ENCODE assay signal across 19 mouse cellular contexts in the genomic region with DNA sequence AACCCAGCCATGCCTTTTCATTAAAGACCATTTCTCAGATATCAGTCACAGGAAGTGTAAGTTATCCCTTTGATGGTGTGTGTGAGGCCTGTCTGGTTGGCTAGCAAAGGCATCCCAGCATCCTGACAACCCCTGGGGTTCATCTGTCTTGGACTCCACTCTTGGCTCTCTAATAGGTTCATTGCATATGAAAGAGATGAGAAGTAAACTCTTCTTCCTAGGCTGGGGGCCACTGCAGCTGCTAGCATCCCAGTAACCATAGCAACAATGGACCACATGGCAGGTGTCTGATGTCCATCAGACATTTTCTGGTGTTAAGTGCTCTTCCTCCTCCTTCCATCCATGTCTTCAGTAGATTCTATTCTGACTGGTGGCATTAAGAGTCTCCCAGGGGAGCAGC. TPM values are rescaled to one million over a fixed set of nuclear protein-coding genes. Genes with fewer than 3 reads are reported as not detected.
A peak's percentile ranks its signal among the peaks of the same experiment; 100 is the strongest.
DNase-seq lines count a peak whose midpoint lies in the region; ATAC-seq lines count a peak whose summit lies in the region.
"Had no signal": no experiment of that assay in that cellular context is flagged by ENCODE, and none has a peak within 500 bp of the region (broad histone marks: within the 10 kb centered on the region; RNA-seq: fewer than 3 reads in every experiment).

No protein-coding gene starts in this region.

- ATAC-seq in forebrain, embryonic 16.5 days = peak; percentile 26; the same call in 1 of the 2 replicates
- no peak for ATAC-seq in forebrain, embryonic 15.5 days (replicated peaks)
- 0 out of 2 replicates have a peak, but pooled peaks have one; percentile 18 for ATAC-seq in hindbrain, embryonic 12.5 days (ENCODE audit: low FRiP score)
- peak; percentile 53 for ATAC-seq in midbrain, embryonic 15.5 days (replicated peaks)
- ATAC-seq: intestine, embryonic 16.5 days had no signal

- peak; percentile 26 for DNase-seq in Muller cell, postnatal 12 days (ENCODE audit: inconsistent ontology term)
- no peak for DNase-seq in cerebellum, adult 11 months
- no peak for DNase-seq in kidney, adult 18-20 months
- no peak for DNase-seq in thymus, postnatal 4 days
- DNase-seq: adrenal gland, postnatal 14 days; cerebellum, adult 11-12 months; gastrocnemius, postnatal 25 days; heart, adult 2 months; right cerebral cortex, postnatal 14 days had no signal

- no peak overlapping the region for H3K4me2 ChIP-seq in forebrain, embryonic 16.5 days (ENCODE audit: low read length)
- no peak overlapping the region for H3K4me2 ChIP-seq in forebrain, embryonic 15.5 days (replicated peaks)
- no peak overlapping the region for H3K4me2 ChIP-seq in hindbrain, embryonic 12.5 days (replicated peaks)
- no peak overlapping the region for H3K4me2 ChIP-seq in midbrain, embryonic 15.5 days
- H3K4me2 ChIP-seq: embryonic facial prominence, embryonic 13.5 days; lung, embryonic 15.5 days had no signal

- H3K4me1 ChIP-seq in forebrain, embryonic 16.5 days (replicated peaks; ENCODE audit: control insufficient read depth, insufficient read depth, low read length) = peaks cover 35% of the 10 kb centered on the region
- peaks cover 41% of the 10 kb centered on the region for H3K4me1 ChIP-seq in forebrain, embryonic 15.5 days
- H3K4me1 ChIP-seq in hindbrain, embryonic 12.5 days = peaks cover 52% of the 10 kb centered on the region
- H3K4me1 ChIP-seq in midbrain, embryonic 15.5 days = peaks cover 53% of the 10 kb centered on the region

- H3K4me3 ChIP-seq in forebrain, embryonic 16.5 days (replicated peaks; ENCODE audit: low read length) = no peak overlapping the region
- no peak overlapping the region for H3K4me3 ChIP-seq in forebrain, embryonic 15.5 days
- H3K4me3 ChIP-seq in hindbrain, embryonic 12.5 days = no peak overlapping the region
- no peak overlapping the region for H3K4me3 ChIP-seq in midbrain, embryonic 15.5 days
- H3K4me3 ChIP-seq: embryonic facial prominence, embryonic 13.5 days; heart, adult 2 months; lung, embryonic 15.5 days had no signal

- H3K36me3 ChIP-seq in forebrain, embryonic 16.5 days (ENCODE audit: control insufficient read depth, insufficient read depth) = no peaks in the 10 kb centered on the region
- no peaks in the 10 kb centered on the region for H3K36me3 ChIP-seq in forebrain, embryonic 15.5 days
- H3K36me3 ChIP-seq in hindbrain, embryonic 12.5 days = no peaks in the 10 kb centered on the region
- no peaks in the 10 kb centered on the region for H3K36me3 ChIP-seq in midbrain, embryonic 15.5 days (replicated peaks)
- H3K36me3 ChIP-seq: embryonic facial prominence, embryonic 13.5 days; lung, embryonic 15.5 days had no signal

- peaks cover 8% of the 10 kb centered on the region for H3K27me3 ChIP-seq in forebrain, embryonic 16.5 days (replicated peaks; ENCODE audit: control insufficient read depth, insufficient read depth, low read length)
- H3K27me3 ChIP-seq in forebrain, embryonic 15.5 days = peaks cover 10% of the 10 kb centered on the region; the same call in 1 of the 2 replicates
- peaks cover 14% of the 10 kb centered on the region for H3K27me3 ChIP-seq in hindbrain, embryonic 12.5 days
- no peaks in the 10 kb centered on the region for H3K27me3 ChIP-seq in midbrain, embryonic 15.5 days (replicated peaks)

- no peaks in the 10 kb centered on the region; the same call in 1 of the 2 replicates for H3K9me3 ChIP-seq in forebrain, embryonic 16.5 days (ENCODE audit: control insufficient read depth, low read length)
- no peaks in the 10 kb centered on the region for H3K9me3 ChIP-seq in forebrain, embryonic 15.5 days
- no peaks in the 10 kb centered on the region; the same call in 1 of the 2 replicates for H3K9me3 ChIP-seq in hindbrain, embryonic 12.5 days (replicated peaks)
- no peaks in the 10 kb centered on the region for H3K9me3 ChIP-seq in midbrain, embryonic 15.5 days
- H3K9me3 ChIP-seq: lung, embryonic 15.5 days had no signal

- H3K9ac ChIP-seq in forebrain, embryonic 16.5 days (replicated peaks; ENCODE audit: low read depth, low read length) = no peak overlapping the region
- no peak overlapping the region for H3K9ac ChIP-seq in forebrain, embryonic 15.5 days (replicated peaks)
- H3K9ac ChIP-seq in hindbrain, embryonic 12.5 days = no peak overlapping the region
- H3K9ac ChIP-seq in midbrain, embryonic 15.5 days = no peak overlapping the region
- H3K9ac ChIP-seq: embryonic facial prominence, embryonic 13.5 days; liver, embryonic 14.5 days; lung, embryonic 15.5 days had no signal

- no peak overlapping the region for H3K27ac ChIP-seq in forebrain, embryonic 16.5 days (ENCODE audit: low read length)
- no peak overlapping the region for H3K27ac ChIP-seq in forebrain, embryonic 15.5 days (replicated peaks)
- H3K27ac ChIP-seq in hindbrain, embryonic 12.5 days = no peak overlapping the region
- peak overlapping the region; percentile 69 for H3K27ac ChIP-seq in midbrain, embryonic 15.5 days
- H3K27ac ChIP-seq: embryonic facial prominence, embryonic 13.5 days; heart, adult 2 months; kidney, postnatal 0 days; liver, embryonic 14.5 days; lung, embryonic 15.5 days; macrophage had no signal

RNA-seq across cellular contexts. Expression of a gene that starts 2.6 kb away (rescaled TPM):
- polyA plus RNA-seq in forebrain, embryonic 16.5 days (2015; fragmentation: Nextera tagmentation; extraction: Ambion mirVana) = 11.5 and 24.0 TPM in 2 replicates
- polyA plus RNA-seq in forebrain, embryonic 15.5 days (2015; fragmentation: Nextera tagmentation; extraction: Ambion mirVana) = 21.8 and 30.0 TPM in 2 replicates
- 32.7 and 34.2 TPM in 2 replicates for polyA plus RNA-seq in hindbrain, embryonic 12.5 days (2016; fragmentation: Nextera tagmentation; extraction: Ambion mirVana)
- polyA plus RNA-seq in midbrain, embryonic 15.5 days (2015; fragmentation: Nextera tagmentation; extraction: Ambion mirVana) = 85.8 and 88.7 TPM in 2 replicates
